Mouse (Mus musculus) T-helper 2 cell (primary cell): ENCODE results near the gene Tmem220.

Experiments
- in situ Hi-C: fragments of 300-600 bp; cut with MboI, MseI; formaldehyde crosslinking; loops from one replicate; pipeline ENCODE4 v1.15.1; 2025; ENCODE audit warnings: high pct_unique_total_duplicates

Tmem220 gene

GRCm38 (mm10) chr11:67054754-67055365 lies 29.9 kb downstream of the Tmem220 start:
- in situ Hi-C loops, result no loop called here

- in situ Hi-C loops, result no loop called here
Measured at GRCm38 (mm10) chr11:67061311-67061710, 36.4 kb downstream of the Tmem220 start.

GRCm38 (mm10) chr11:67062726-67063125 lies 37.8 kb downstream of the Tmem220 start:
- in situ Hi-C loops, result no loop called here

DNA sequence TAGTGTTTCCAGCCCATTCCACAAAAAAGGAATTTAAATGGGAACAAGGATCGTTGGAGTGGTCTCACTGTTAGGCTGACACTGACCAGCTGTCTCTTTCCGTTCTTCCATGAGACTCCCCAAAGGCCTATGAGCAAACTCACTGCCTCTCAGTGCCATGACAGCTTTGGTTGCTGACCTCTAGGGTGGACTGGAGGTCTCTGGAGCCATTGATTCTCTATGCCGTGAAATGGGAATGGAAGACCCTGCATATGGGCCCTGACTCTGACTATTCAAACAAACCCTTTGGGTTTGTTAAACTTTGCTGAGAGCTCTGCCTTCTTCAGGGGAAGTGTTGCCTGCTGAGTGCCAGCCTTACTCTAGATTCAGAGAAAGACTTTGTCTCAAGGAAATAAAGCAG lies 42.8 kb downstream of the Tmem220 start:
- in situ Hi-C loops, result no loop called here

- in situ Hi-C loops, result no loop called here
Measured at GRCm38 (mm10) chr11:67072615-67073130, 47.7 kb downstream of the Tmem220 start.

DNA sequence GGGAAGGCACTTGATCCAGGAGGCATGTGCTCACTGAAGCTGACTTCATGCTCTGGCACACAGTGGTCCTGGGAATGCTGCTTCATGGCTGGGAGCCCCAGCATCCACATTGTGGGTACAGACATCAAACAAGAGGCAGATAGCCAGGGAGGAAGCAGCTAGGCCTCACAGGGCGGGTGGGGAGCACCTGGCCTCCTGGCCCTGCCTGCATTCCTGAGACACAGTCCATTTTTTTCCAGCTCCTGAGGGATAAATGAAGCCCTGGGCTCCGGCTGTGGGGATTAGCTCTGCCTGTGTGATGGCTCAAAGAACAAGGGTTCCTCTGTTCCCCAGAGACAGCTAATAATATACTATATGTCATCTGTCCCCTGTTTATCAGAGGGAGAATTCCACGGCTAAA lies 50.1 kb downstream of the Tmem220 start:
- in situ Hi-C loops, result loop anchor here (5.0 kb wide), 2 partner anchors 48 to 178 kb away; partner anchors contain the start of gene Tmem220

- in situ Hi-C loops, result loop anchor here (5.0 kb wide), 2 partner anchors 49 to 179 kb away; partner anchors contain the start of gene Tmem220
Measured at GRCm38 (mm10) chr11:67076781-67077180, 51.8 kb downstream of the Tmem220 start.

DNA sequence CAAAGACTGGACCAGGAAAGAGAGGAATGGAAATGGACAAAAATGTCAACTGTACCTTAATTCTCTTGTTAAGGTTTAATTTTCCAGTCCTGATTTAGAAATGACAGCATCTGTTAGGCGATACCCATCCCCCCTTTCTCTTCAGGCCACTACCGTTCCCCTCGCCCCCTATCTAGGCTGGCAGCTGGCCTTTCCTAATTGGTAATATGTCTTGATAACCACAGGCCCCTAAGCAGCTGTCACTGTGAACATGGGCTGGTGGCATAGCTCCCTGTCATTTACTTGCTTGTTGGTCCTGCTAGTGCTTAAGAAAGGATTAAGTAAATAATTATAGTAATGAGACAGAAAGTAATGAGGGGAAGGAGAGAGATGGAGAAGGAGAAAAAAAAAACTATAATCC lies 52.5 kb downstream of the Tmem220 start:
- in situ Hi-C loops, result loop anchor here (5.0 kb wide), 2 partner anchors 50 to 180 kb away; partner anchors contain the start of gene Tmem220

GRCm38 (mm10) chr11:67078000-67078399 lies 53.0 kb downstream of the Tmem220 start, which contains the start of gene Myh3:
Myh3 (plus strand) TSS chr11:67078300.
- in situ Hi-C loops, result loop anchor here (5.0 kb wide), 2 partner anchors 51 to 181 kb away; partner anchors contain the start of gene Tmem220

DNA sequence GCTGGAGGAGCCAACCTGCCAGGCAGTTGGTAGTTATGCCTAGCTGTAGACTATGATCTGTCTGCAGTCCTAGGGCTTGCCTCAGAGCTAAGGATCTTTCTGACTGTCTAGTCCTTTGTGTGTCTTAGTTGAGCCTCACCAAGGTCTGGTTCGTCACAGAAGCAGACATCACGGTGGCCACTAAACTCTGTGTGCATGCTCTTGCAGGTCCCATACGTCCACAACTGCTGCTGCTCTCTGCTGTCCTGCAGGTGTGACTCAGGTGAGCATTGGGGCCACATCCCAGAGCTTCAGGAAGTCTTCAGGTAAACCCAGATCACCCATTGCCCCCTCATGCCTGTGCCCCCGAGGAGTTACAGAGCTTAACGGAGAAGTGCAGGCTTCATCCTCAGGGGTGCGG lies 53.9 kb downstream of the Tmem220 start:
- in situ Hi-C loops, result loop anchor here (5.0 kb wide), 2 partner anchors 52 to 182 kb away; partner anchors contain the start of gene Tmem220

DNA sequence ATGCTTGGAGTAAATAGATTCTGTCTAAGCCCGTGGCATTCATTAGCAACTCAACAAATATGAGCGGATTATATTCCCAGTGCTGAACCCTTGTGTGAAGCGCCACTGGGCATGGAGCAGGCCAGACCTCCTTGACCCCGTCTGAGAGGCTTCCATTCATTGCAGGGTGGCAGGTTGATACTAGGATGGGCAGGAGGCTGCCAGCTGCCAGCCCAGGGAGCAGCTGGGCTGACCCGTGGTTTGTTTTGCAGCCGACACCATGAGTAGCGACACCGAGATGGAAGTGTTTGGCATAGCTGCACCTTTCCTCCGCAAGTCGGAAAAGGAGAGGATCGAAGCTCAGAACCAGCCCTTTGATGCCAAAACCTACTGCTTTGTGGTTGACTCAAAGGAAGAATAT lies 54.8 kb downstream of the Tmem220 start:
- in situ Hi-C loops, result loop anchor here (5.0 kb wide), 2 partner anchors 52 to 182 kb away; partner anchors contain the start of gene Tmem220

GRCm38 (mm10) chr11:67080168-67080567 lies 55.2 kb downstream of the Tmem220 start:
- in situ Hi-C loops, result no loop called here

- in situ Hi-C loops, result no loop called here
Measured at GRCm38 (mm10) chr11:67081125-67081649, 56.2 kb downstream of the Tmem220 start.

- in situ Hi-C loops, result no loop called here
Measured at GRCm38 (mm10) chr11:67082188-67082587, 57.2 kb downstream of the Tmem220 start.

GRCm38 (mm10) chr11:67082793-67083192 lies 57.8 kb downstream of the Tmem220 start:
- in situ Hi-C loops, result no loop called here

DNA sequence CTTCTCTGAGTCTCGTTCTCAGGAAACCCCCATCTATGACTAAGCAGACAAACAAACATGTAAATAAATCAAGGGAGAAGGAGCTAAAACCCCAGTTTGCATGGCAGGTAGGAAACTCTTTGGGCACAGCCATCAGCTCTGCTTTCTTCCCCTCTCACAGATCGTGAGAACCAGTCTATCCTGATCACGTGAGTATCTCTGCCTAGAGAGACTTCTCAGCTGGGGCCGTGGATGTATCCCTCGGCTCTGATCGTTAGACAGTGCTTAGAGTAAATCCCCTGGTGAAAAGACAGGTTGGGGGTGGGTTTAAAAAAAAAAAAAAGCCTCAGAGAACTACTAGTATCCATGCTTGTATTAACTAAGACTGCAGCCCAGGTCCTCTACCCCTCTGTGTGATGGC lies 58.3 kb downstream of the Tmem220 start:
- in situ Hi-C loops, result no loop called here

GRCm38 (mm10) chr11:67083712-67084340 lies 58.9 kb downstream of the Tmem220 start:
- in situ Hi-C loops, result no loop called here
